Comparison of ENCODE assay signal across 22 mouse cellular contexts in genomic region chr1:162162677-162163076, GRCm38 (mm10).
DNase-seq lines count a peak whose midpoint lies in the region; ATAC-seq and TF ChIP-seq lines count a peak whose summit lies in the region.
"Had no signal": no experiment of that assay in that cellular context is flagged by ENCODE, and none has a peak within 500 bp of the region (broad histone marks: within the 10 kb centered on the region; RNA-seq: fewer than 3 reads in every experiment).

No protein-coding gene starts in this region.

- WGBS in kidney, embryonic 14.5 days, result 48% methylated on average over 7 of the region's 7 CpGs
- 71% methylated on average over 7 of the region's 7 CpGs for WGBS in stomach, embryonic 15.5 days
- WGBS in stomach, postnatal 0 days, result 58% methylated on average over 7 of the region's 7 CpGs
- WGBS in limb, embryonic 10.5 days, result 88% methylated on average over 7 of the region's 7 CpGs
- 74% methylated on average over 7 of the region's 7 CpGs for WGBS in forebrain, embryonic 16.5 days

- no peaks in the 10 kb centered on the region for H3K36me3 ChIP-seq in kidney, embryonic 14.5 days (ENCODE audit: control insufficient read depth, insufficient read depth, low read length)
- no peaks in the 10 kb centered on the region for H3K36me3 ChIP-seq in stomach, embryonic 15.5 days
- H3K36me3 ChIP-seq in stomach, postnatal 0 days (ENCODE audit: control insufficient read depth, insufficient read depth, low read length), result no peaks in the 10 kb centered on the region
- H3K36me3 ChIP-seq in limb, embryonic 10.5 days, result no peaks in the 10 kb centered on the region
- H3K36me3 ChIP-seq in forebrain, embryonic 16.5 days (ENCODE audit: control insufficient read depth, insufficient read depth), result no peaks in the 10 kb centered on the region
- H3K36me3 ChIP-seq: G1E; hindbrain, embryonic 15.5 days; midbrain, embryonic 12.5 days; neural tube, embryonic 15.5 days had no signal

- no peak overlapping the region for H3K9ac ChIP-seq in kidney, embryonic 14.5 days (ENCODE audit: low read depth, low read length)
- H3K9ac ChIP-seq in stomach, embryonic 15.5 days, result no peak overlapping the region
- H3K9ac ChIP-seq in stomach, postnatal 0 days (ENCODE audit: low read length), result no peak overlapping the region
- no peak overlapping the region for H3K9ac ChIP-seq in forebrain, embryonic 16.5 days (replicated peaks; ENCODE audit: low read depth, low read length)
- H3K9ac ChIP-seq: hindbrain, embryonic 15.5 days; midbrain, embryonic 12.5 days; neural tube, embryonic 15.5 days had no signal

- ATAC-seq in kidney, embryonic 14.5 days (ENCODE audit: low FRiP score, low TSS enrichment), result peak; percentile 57; the same call in 1 of the 2 replicates
- no peak for ATAC-seq in stomach, embryonic 15.5 days (ENCODE audit: insufficient read depth, low FRiP score, low read depth)
- no peak for ATAC-seq in stomach, postnatal 0 days (ENCODE audit: low FRiP score, low TSS enrichment)
- no peak for ATAC-seq in forebrain, embryonic 16.5 days
- ATAC-seq: CD4-positive, CD25-positive, alpha-beta regulatory T cell, adult 4 months; forebrain, embryonic 14.5 days had no signal

- no peak for TF ChIP-seq CTCF in stomach, postnatal 0 days (IDR thresholded peaks at IDR 0.05; ENCODE audit: low read depth)

- no peak overlapping the region for H3K27ac ChIP-seq in kidney, embryonic 14.5 days (ENCODE audit: low read depth, low read length)
- H3K27ac ChIP-seq in stomach, embryonic 15.5 days, result 0 out of 2 replicates have a peak overlapping the region, but pooled peaks have one; percentile 11
- H3K27ac ChIP-seq in stomach, postnatal 0 days (replicated peaks), result no peak overlapping the region
- peak overlapping the region; percentile 59 for H3K27ac ChIP-seq in limb, embryonic 10.5 days
- no peak overlapping the region for H3K27ac ChIP-seq in forebrain, embryonic 16.5 days (ENCODE audit: low read length)
- H3K27ac ChIP-seq: hindbrain, embryonic 15.5 days; midbrain, embryonic 12.5 days; neural tube, embryonic 15.5 days had no signal

- no peak for TF ChIP-seq EP300 in stomach, postnatal 0 days (optimal IDR thresholded peaks at IDR 0.05)

- no peak for DNase-seq in kidney, postnatal 10 days
- DNase-seq in stomach, postnatal 0 days (ENCODE audit: low spot score), result no peak
- DNase-seq in limb, embryonic 10.5 days (ENCODE audit: low spot score), result no peak
- DNase-seq in urinary bladder, postnatal 36 days (ENCODE audit: low spot score in 2 of 2), result no peak
- DNase-seq: adrenal gland, postnatal 36 days; cerebellum, adult 2 months; heart, adult 18-20 months; heart, postnatal 14 days; kidney, adult 11 months; left cerebral cortex, postnatal 4 days; lung, postnatal 36 days; thymus, adult 2 months had no signal

- peaks cover 15% of the 10 kb centered on the region for H3K4me1 ChIP-seq in kidney, embryonic 14.5 days (ENCODE audit: control insufficient read depth, insufficient read depth, low read length)
- 0 out of 2 replicates have a peak, but pooled peaks cover 5% of the 10 kb centered on the region for H3K4me1 ChIP-seq in stomach, embryonic 15.5 days
- no peaks in the 10 kb centered on the region for H3K4me1 ChIP-seq in stomach, postnatal 0 days (replicated peaks; ENCODE audit: control insufficient read depth, insufficient read depth)
- H3K4me1 ChIP-seq in limb, embryonic 10.5 days, result peaks cover 40% of the 10 kb centered on the region
- no peaks in the 10 kb centered on the region; the same call in 1 of the 2 replicates for H3K4me1 ChIP-seq in forebrain, embryonic 16.5 days (replicated peaks; ENCODE audit: control insufficient read depth, insufficient read depth, low read length)
- H3K4me1 ChIP-seq: hindbrain, embryonic 15.5 days; neural tube, embryonic 15.5 days had no signal

- no peaks in the 10 kb centered on the region for H3K9me3 ChIP-seq in kidney, embryonic 14.5 days (ENCODE audit: control insufficient read depth, low read length)
- H3K9me3 ChIP-seq in stomach, embryonic 15.5 days, result no peaks in the 10 kb centered on the region
- H3K9me3 ChIP-seq in stomach, postnatal 0 days (ENCODE audit: control insufficient read depth, low read length), result no peaks in the 10 kb centered on the region
- H3K9me3 ChIP-seq in limb, embryonic 10.5 days (replicated peaks), result no peaks in the 10 kb centered on the region
- H3K9me3 ChIP-seq in forebrain, embryonic 16.5 days (ENCODE audit: control insufficient read depth, low read length), result no peaks in the 10 kb centered on the region
- H3K9me3 ChIP-seq: G1E; hindbrain, embryonic 15.5 days; midbrain, embryonic 12.5 days; neural tube, embryonic 15.5 days had no signal

- H3K27me3 ChIP-seq in kidney, embryonic 14.5 days (ENCODE audit: control insufficient read depth, insufficient read depth, low read length), result no peaks in the 10 kb centered on the region
- H3K27me3 ChIP-seq in stomach, embryonic 15.5 days (replicated peaks), result no peaks in the 10 kb centered on the region
- H3K27me3 ChIP-seq in stomach, postnatal 0 days (ENCODE audit: control insufficient read depth, insufficient read depth, low read length), result no peaks in the 10 kb centered on the region
- H3K27me3 ChIP-seq in limb, embryonic 10.5 days (ENCODE audit: low read depth, poor library complexity, severe bottlenecking), result no peaks in the 10 kb centered on the region
- H3K27me3 ChIP-seq in forebrain, embryonic 16.5 days (replicated peaks; ENCODE audit: control insufficient read depth, insufficient read depth, low read length), result no peaks in the 10 kb centered on the region
- H3K27me3 ChIP-seq: hindbrain, embryonic 15.5 days; midbrain, embryonic 12.5 days; neural tube, embryonic 15.5 days had no signal

- no peak overlapping the region for H3K4me2 ChIP-seq in kidney, embryonic 14.5 days (replicated peaks; ENCODE audit: low read depth, low read length)
- H3K4me2 ChIP-seq in stomach, embryonic 15.5 days, result no peak overlapping the region
- no peak overlapping the region for H3K4me2 ChIP-seq in stomach, postnatal 0 days (replicated peaks; ENCODE audit: low read depth)
- no peak overlapping the region for H3K4me2 ChIP-seq in forebrain, embryonic 16.5 days (ENCODE audit: low read length)
- H3K4me2 ChIP-seq: hindbrain, embryonic 15.5 days; midbrain, embryonic 12.5 days; neural tube, embryonic 15.5 days had no signal

- H3K4me3 ChIP-seq in kidney, embryonic 14.5 days (ENCODE audit: low read length), result no peak overlapping the region
- H3K4me3 ChIP-seq in stomach, embryonic 15.5 days (replicated peaks), result no peak overlapping the region
- H3K4me3 ChIP-seq in stomach, postnatal 0 days (ENCODE audit: low read depth, low read length), result no peak overlapping the region
- no peak overlapping the region for H3K4me3 ChIP-seq in limb, embryonic 10.5 days
- H3K4me3 ChIP-seq in forebrain, embryonic 16.5 days (replicated peaks; ENCODE audit: low read length), result no peak overlapping the region
- H3K4me3 ChIP-seq: hindbrain, embryonic 15.5 days; midbrain, embryonic 12.5 days; myocyte; neural tube, embryonic 15.5 days had no signal

Comparison
In these comparisons a context has a peak if more than half of its experiments do, and no peak if none do; other contexts are left out.
1. H3K27ac ChIP-seq: peak in stomach, embryonic 15.5 days (single experiment) and limb, embryonic 10.5 days (single experiment); none in kidney, embryonic 14.5 days (single experiment), stomach, postnatal 0 days (single experiment) and forebrain, embryonic 16.5 days (single experiment).